Mouse (Mus musculus): Measurements from ENCODE around the gene Cdca3. TPM values are rescaled to one million over a fixed set of nuclear protein-coding genes. Genes with fewer than 3 reads are reported as not detected.

Cdca3 gene
- polyA plus RNA-seq, 1 experiment from 2014 or later: 35.3 TPM

- no peak for ATAC-seq (ENCODE audit: low FRiP score, low read depth)
- Histone ChIP-seq H3K9ac (no peak within 1 kb of the TSS), H3K36me3 (peaks cover 10% of the 10 kb centered on the region; the same call in 1 of the 2 replicates), H3K4me2 (no peak within 1 kb of the TSS), H3K4me1 (replicated peaks) (peaks cover 4% of the 10 kb centered on the region; the same call in 1 of the 2 replicates), H3K27me3 (no peaks in the 10 kb centered on the region), H3K27ac (replicated peaks) (no peak within 1 kb of the TSS; the same call in 1 of the 2 replicates), H3K9me3 (no peaks in the 10 kb centered on the region), H3K4me3 (no peak within 1 kb of the TSS)
- 38% methylated on average over 15 of the region's 15 CpGs for WGBS
Measured at GRCm38 (mm10) chr6:124840241-124841167, 11.2 kb downstream of the Cdca3 start, which contains the start of gene Gnb3. TSS of gene Gnb3 (minus strand) at chr6:124840275.

DNA sequence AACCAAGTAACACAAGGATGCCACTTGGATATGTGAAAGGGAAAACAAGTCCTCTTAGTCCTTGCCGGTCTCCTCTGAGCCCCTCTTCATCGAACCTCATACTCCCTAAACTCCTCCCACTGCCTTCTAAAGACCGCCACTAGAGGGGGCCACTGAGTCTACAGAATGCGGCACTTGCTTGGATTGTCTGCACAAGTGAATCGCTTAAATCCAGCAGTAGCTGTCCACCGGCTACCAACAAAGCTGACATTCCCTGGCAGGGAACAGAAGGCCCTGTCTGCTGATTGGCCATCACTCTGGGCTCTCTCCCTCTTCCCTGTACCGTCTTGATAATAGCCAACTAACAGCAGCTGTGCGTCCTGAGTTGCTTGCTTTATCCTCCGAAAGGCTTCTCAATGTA lies 18.0 kb downstream of the Cdca3 start:
- Histone ChIP-seq H3K36me3 (peaks cover 4% of the 10 kb centered on the region; the same call in 1 of the 2 replicates), H3K4me2 (peak overlapping the region; percentile 19; the same call in 1 of the 2 replicates), H3K4me3 (no peak overlapping the region), H3K9ac (no peak overlapping the region), H3K9me3 (no peaks in the 10 kb centered on the region), H3K4me1 (replicated peaks) (0 out of 2 replicates have a peak, but pooled peaks cover 3% of the 10 kb centered on the region), H3K27me3 (no peaks in the 10 kb centered on the region), H3K27ac (replicated peaks) (peak overlapping the region; percentile 70)
- 4% methylated on average over 9 of the region's 9 CpGs for WGBS
- ATAC-seq (ENCODE audit: low FRiP score, low read depth): peak; percentile 81

- Histone ChIP-seq H3K27ac (replicated peaks) (no peak overlapping the region), H3K9ac (no peak overlapping the region), H3K4me3 (no peak overlapping the region), H3K4me1 (replicated peaks) (peaks cover 15% of the 10 kb centered on the region), H3K4me2 (no peak overlapping the region), H3K9me3 (no peaks in the 10 kb centered on the region), H3K27me3 (no peaks in the 10 kb centered on the region), H3K36me3 (peaks cover 7% of the 10 kb centered on the region)
- ATAC-seq (ENCODE audit: low FRiP score, low read depth): no peak
- 47% methylated on average over 8 of the region's 8 CpGs for WGBS
Measured at GRCm38 (mm10) chr6:124850535-124850934, 21.2 kb downstream of the Cdca3 start.

- no peak overlapping the region for H3K9ac ChIP-seq
- H3K9me3 ChIP-seq: no peaks in the 10 kb centered on the region
- H3K27ac ChIP-seq (replicated peaks): no peak overlapping the region; the same call in 1 of the 2 replicates
- H3K4me2 ChIP-seq: no peak overlapping the region
- H3K36me3 ChIP-seq: peaks cover 7% of the 10 kb centered on the region
- WGBS: 74% methylated on average over 12 of the region's 12 CpGs
- ATAC-seq (ENCODE audit: low FRiP score, low read depth): no peak
- no peaks in the 10 kb centered on the region for H3K27me3 ChIP-seq
- H3K4me1 ChIP-seq (replicated peaks): peaks cover 42% of the 10 kb centered on the region
- no peak overlapping the region for H3K4me3 ChIP-seq
Measured at GRCm38 (mm10) chr6:124854647-124855046, 25.3 kb downstream of the Cdca3 start.

- peaks cover 59% of the 10 kb centered on the region for H3K4me1 ChIP-seq (replicated peaks)
- H3K27me3 ChIP-seq: no peaks in the 10 kb centered on the region
- peak overlapping the region; percentile 97 for H3K27ac ChIP-seq (replicated peaks)
- 6% methylated on average over 14 of the region's 14 CpGs for WGBS
- peak overlapping the region; percentile 91 for H3K9ac ChIP-seq
- no peaks in the 10 kb centered on the region for H3K9me3 ChIP-seq
- H3K36me3 ChIP-seq: peaks cover 7% of the 10 kb centered on the region
- peak overlapping the region; percentile 65 for H3K4me3 ChIP-seq
- H3K4me2 ChIP-seq: peak overlapping the region; percentile 89
- peak; percentile 82 for ATAC-seq (ENCODE audit: low FRiP score, low read depth)
Measured at GRCm38 (mm10) chr6:124856321-124856720, 27.0 kb downstream of the Cdca3 start.

GRCm38 (mm10) chr6:124856916-124857839 lies 27.8 kb downstream of the Cdca3 start, which contains the start of gene P3h3:
TSS of gene P3h3 (minus strand) at chr6:124857752.
- ATAC-seq (ENCODE audit: low FRiP score, low read depth): peak; percentile 88
- H3K9ac ChIP-seq: peak within 1 kb of the TSS; percentile 91
- H3K4me3 ChIP-seq: peak within 1 kb of the TSS; percentile 65
- H3K9me3 ChIP-seq: no peaks in the 10 kb centered on the region
- H3K4me2 ChIP-seq: peak within 1 kb of the TSS; percentile 89
- whole genome bisulfite sequencing: under 1% methylated on average over 74 of the region's 86 CpGs
- peak within 1 kb of the TSS; percentile 97 for H3K27ac ChIP-seq (replicated peaks)
- no peaks in the 10 kb centered on the region for H3K27me3 ChIP-seq
- peaks cover 67% of the 10 kb centered on the region for H3K4me1 ChIP-seq (replicated peaks)
- H3K36me3 ChIP-seq: peaks cover 7% of the 10 kb centered on the region

DNA sequence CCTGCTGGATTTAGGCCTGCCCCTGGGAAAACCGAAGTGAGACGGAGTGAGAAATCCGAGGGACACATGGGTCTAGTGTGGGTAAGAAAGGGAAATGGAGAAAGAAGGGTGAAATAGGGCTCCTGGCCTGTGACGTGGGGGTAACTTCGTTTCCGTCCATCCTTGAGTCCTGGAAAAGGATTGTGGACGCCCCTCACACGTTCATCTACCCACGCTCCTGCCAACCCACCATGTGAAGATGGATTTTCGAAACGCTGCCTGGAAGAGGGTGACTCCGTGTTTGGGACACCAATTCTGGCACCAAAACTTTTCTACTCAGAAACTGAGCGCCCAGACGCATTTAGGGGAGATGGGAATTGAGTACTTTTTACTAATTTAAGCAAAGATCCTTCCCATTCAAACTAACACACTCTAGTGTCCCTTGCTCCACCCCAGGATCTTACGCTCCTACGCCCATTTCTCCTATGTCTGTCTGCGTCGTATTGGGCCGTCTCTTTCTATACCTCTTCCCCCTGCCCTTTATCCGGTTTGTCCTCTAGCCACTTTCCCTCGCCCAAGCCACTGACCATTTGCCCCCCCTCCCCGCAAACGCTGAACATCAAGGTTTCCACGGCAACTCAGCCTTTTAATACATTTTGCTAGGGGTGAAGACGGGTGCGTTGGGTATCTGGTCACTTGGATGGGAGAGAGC lies 28.6 kb downstream of the Cdca3 start:
- H3K27ac ChIP-seq (replicated peaks): peak overlapping the region; percentile 97
- peaks cover 4% of the 10 kb centered on the region for H3K36me3 ChIP-seq
- no peaks in the 10 kb centered on the region for H3K9me3 ChIP-seq
- H3K9ac ChIP-seq: peak overlapping the region; percentile 91
- peaks cover 76% of the 10 kb centered on the region for H3K4me1 ChIP-seq (replicated peaks)
- peak overlapping the region; percentile 89 for H3K4me2 ChIP-seq
- no peaks in the 10 kb centered on the region for H3K27me3 ChIP-seq
- ATAC-seq (ENCODE audit: low FRiP score, low read depth): no peak
- 19% methylated on average over 26 of the region's 26 CpGs for WGBS
- H3K4me3 ChIP-seq: peak overlapping the region; percentile 65

- no peak overlapping the region for H3K4me3 ChIP-seq
- H3K27me3 ChIP-seq: no peaks in the 10 kb centered on the region
- H3K9me3 ChIP-seq: no peaks in the 10 kb centered on the region
- H3K27ac ChIP-seq (replicated peaks): peak overlapping the region; percentile 97
- H3K9ac ChIP-seq: no peak overlapping the region; the same call in 1 of the 2 replicates
- H3K4me1 ChIP-seq (replicated peaks): peaks cover 79% of the 10 kb centered on the region
- H3K36me3 ChIP-seq: no peaks in the 10 kb centered on the region; the same call in 1 of the 2 replicates
- H3K4me2 ChIP-seq: peak overlapping the region; percentile 89
- ATAC-seq (ENCODE audit: low FRiP score, low read depth): no peak
- WGBS: 75% methylated on average over 28 of the region's 28 CpGs
Measured at GRCm38 (mm10) chr6:124858561-124859318, 29.4 kb downstream of the Cdca3 start.

DNA sequence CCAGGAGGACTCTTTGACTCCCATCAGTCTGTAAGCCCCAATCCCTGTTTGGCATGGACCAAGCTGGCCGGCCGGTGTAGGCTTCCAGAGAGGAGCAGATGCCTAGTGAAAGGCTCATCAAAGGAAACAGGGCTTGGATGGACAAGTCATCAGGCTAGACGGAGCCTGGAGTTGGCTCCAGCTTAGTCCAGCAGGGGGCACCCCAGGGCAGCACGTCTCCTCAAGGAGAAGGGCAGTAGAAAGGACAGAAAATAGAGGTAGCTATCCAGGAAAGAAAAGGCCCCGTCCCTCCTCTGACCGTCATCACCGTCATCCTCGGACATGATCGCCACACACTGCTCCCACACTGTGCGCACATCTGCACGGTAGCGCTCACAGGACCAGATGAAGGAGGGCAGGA lies 30.4 kb downstream of the Cdca3 start:
- peak overlapping the region; percentile 5; the same call in 1 of the 2 replicates for H3K4me3 ChIP-seq
- H3K4me2 ChIP-seq: peak overlapping the region; percentile 80
- H3K36me3 ChIP-seq: no peaks in the 10 kb centered on the region
- H3K27me3 ChIP-seq: no peaks in the 10 kb centered on the region
- H3K27ac ChIP-seq (replicated peaks): peak overlapping the region; percentile 74
- ATAC-seq (ENCODE audit: low FRiP score, low read depth): no peak
- peak overlapping the region; percentile 45 for H3K9ac ChIP-seq
- peaks cover 82% of the 10 kb centered on the region for H3K4me1 ChIP-seq (replicated peaks)
- 6% methylated on average over 12 of the region's 12 CpGs for WGBS
- no peaks in the 10 kb centered on the region for H3K9me3 ChIP-seq

DNA sequence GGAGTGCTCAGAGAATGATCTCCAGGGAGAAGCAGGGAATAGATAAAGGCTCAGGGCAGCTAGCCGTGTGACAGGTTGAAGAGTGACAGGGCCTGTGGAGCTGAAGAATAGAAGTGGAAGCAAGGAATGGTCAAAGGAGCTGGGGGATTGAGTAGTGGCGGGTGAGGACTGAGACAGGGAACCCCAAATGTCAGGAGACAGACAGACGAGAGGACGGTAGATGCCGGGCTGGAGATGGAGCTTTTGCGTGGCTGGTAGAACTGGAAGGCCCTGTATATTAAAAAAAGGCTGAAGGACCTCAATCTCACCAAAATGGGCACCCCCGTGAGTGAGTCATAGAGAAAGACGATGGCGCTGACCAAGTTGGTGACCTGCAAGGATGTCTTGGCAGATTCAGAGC lies 31.2 kb downstream of the Cdca3 start:
- Histone ChIP-seq H3K27ac (replicated peaks) (peak overlapping the region; percentile 74; the same call in 1 of the 2 replicates), H3K9ac (peak overlapping the region; percentile 45; the same call in 1 of the 2 replicates), H3K9me3 (no peaks in the 10 kb centered on the region), H3K36me3 (no peaks in the 10 kb centered on the region), H3K4me1 (replicated peaks) (peaks cover 82% of the 10 kb centered on the region), H3K4me3 (no peak overlapping the region), H3K27me3 (no peaks in the 10 kb centered on the region), H3K4me2 (peak overlapping the region; percentile 80)
- 71% methylated on average over 9 of the region's 9 CpGs for WGBS
- no peak for ATAC-seq (ENCODE audit: low FRiP score, low read depth)

Measured in hindbrain, embryonic 15.5 days (tissue).